22 mouse cellular contexts compared by ENCODE assay signal in the genomic region with DNA sequence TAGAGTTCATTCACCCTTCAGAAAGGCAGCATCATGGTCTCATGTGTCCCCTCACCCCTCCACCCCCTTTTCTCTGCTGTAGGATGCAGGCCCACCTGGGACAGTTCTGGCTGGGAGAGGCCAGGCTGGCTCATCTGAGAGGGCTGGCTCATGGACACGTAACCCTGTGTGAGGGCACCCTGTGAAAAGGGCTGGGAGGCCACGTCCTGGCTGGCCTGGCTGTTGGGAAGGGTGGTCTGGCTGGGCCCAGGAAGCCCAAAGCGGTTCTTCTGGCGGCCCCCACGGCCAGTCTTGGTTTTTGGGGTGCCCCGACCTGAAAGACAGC. TPM values are rescaled to one million over a fixed set of nuclear protein-coding genes. Genes with fewer than 3 reads are reported as not detected.
"Had no signal": no experiment of that assay in that cellular context is flagged by ENCODE, and none has a peak within 500 bp of the region (broad histone marks: within the 10 kb centered on the region; RNA-seq: fewer than 3 reads in every experiment).

No protein-coding gene starts in this region.

- H3K4me1 ChIP-seq: stomach, embryonic 15.5 days had no signal

- H3K4me2 ChIP-seq: kidney, embryonic 15.5 days; limb, embryonic 13.5 days; liver, embryonic 12.5 days; liver, embryonic 15.5 days; lung, embryonic 15.5 days; midbrain, embryonic 11.5 days; neural tube, embryonic 15.5 days; stomach, embryonic 15.5 days had no signal

- H3K27me3 ChIP-seq: lung, embryonic 15.5 days; megakaryocyte, embryonic 14.5 days; neural tube, embryonic 15.5 days; stomach, embryonic 15.5 days had no signal

- DNase-seq: kidney, adult 8-10 months; kidney, postnatal 10 days; kidney, postnatal 36 days; liver; lung, adult 18-20 months; lung, postnatal 10 days; lung, postnatal 36 days; right cerebral cortex, postnatal 25 days; spleen, adult 18-20 months; thymus, postnatal 25 days had no signal

- H3K27ac ChIP-seq: kidney, embryonic 15.5 days; limb, embryonic 10.5 days; limb, embryonic 13.5 days; liver, embryonic 12.5 days; liver, embryonic 15.5 days; lung, embryonic 15.5 days; neural tube, embryonic 12.5 days; stomach, embryonic 15.5 days had no signal

- H3K9ac ChIP-seq: kidney, embryonic 15.5 days; liver, embryonic 12.5 days; liver, embryonic 15.5 days; lung, embryonic 15.5 days; neural tube, embryonic 12.5 days; neural tube, embryonic 15.5 days; stomach, embryonic 15.5 days had no signal

- H3K4me3 ChIP-seq: kidney, embryonic 15.5 days; limb, embryonic 13.5 days; liver, embryonic 12.5 days; liver, embryonic 15.5 days; lung, embryonic 15.5 days; megakaryocyte, embryonic 14.5 days; neural tube, embryonic 12.5 days; neural tube, embryonic 15.5 days; stomach, embryonic 15.5 days had no signal

- H3K9me3 ChIP-seq: kidney, embryonic 15.5 days; limb, embryonic 10.5 days; limb, embryonic 13.5 days; liver, embryonic 12.5 days; liver, embryonic 15.5 days; lung, embryonic 15.5 days; neural tube, embryonic 12.5 days; neural tube, embryonic 15.5 days; stomach, embryonic 15.5 days had no signal

RNA-seq across cellular contexts. Expression of a gene that starts 3.2 kb away (rescaled TPM):
- polyA plus RNA-seq: thymus, postnatal 0 days had no signal
